9 mouse cellular contexts compared by ENCODE assay signal in the genomic region with DNA sequence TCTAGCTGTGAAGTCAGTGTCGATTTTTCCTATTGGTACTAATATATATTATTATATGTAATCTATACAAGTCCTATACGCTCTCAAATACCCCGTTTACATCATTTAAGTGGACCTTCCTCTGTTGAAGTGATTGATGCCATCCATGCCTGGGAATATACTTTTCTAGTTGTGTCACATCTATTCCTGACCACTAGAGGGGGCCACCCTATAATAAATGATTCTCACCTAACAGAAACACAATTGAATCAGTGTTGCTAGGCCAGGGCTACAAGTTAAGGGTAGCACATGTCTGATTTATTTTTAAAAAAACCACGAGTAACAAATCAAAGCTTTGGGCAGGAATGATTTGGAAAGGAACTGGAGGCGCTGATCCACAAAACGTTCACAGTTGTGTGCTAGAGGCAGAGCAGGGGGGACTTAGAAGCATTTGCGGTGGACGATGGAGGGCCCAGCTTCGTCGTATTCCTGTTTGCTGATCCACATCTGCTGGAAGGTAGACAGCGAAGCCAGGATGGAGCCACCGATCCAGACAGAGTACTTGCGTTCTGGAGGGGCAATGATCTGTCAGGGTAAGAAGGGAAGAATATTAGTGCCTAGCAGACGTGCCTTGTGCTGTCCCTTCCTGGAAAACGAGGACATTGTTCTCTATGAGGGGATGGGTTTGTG. TPM values are rescaled to one million over a fixed set of nuclear protein-coding genes. Genes with fewer than 3 reads are reported as not detected.
DNase-seq lines count a peak whose midpoint lies in the region; ATAC-seq lines count a peak whose summit lies in the region.
"Had no signal": no experiment of that assay in that cellular context is flagged by ENCODE, and none has a peak within 500 bp of the region (broad histone marks: within the 10 kb centered on the region; RNA-seq: fewer than 3 reads in every experiment).

No protein-coding gene starts in this region.

- no peaks in the 10 kb centered on the region for H3K27me3 ChIP-seq in forebrain, embryonic 16.5 days (replicated peaks; ENCODE audit: control insufficient read depth, insufficient read depth, low read length)
- H3K27me3 ChIP-seq: stomach, embryonic 15.5 days had no signal

- ATAC-seq in forebrain, embryonic 16.5 days = peak; percentile 21; the same call in 1 of the 2 replicates

- H3K4me3 ChIP-seq in forebrain, embryonic 16.5 days (replicated peaks; ENCODE audit: low read length) = no peak overlapping the region
- H3K4me3 ChIP-seq: stomach, embryonic 15.5 days had no signal

- no peak overlapping the region for H3K27ac ChIP-seq in forebrain, embryonic 16.5 days (ENCODE audit: low read length)
- H3K27ac ChIP-seq: stomach, embryonic 15.5 days had no signal

- H3K36me3 ChIP-seq in forebrain, embryonic 16.5 days (ENCODE audit: control insufficient read depth, insufficient read depth) = no peaks in the 10 kb centered on the region

- WGBS in forebrain, embryonic 16.5 days = 67% methylated on average over 15 of the region's 15 CpGs

- peak; percentile 40 to 66 for DNase-seq in heart, postnatal 10 days
- DNase-seq in heart, postnatal 36 days = no peak
- DNase-seq in thymus, postnatal 14 days = peak; percentile 56
- no peak for DNase-seq in thymus, postnatal 4 days
- peak; percentile 54 for DNase-seq in retina, postnatal 1 day
- DNase-seq in ovary, postnatal 36 days (ENCODE audit: low spot score) = no peak
- no peak for DNase-seq in frontal cortex, postnatal 14 days (ENCODE audit: low spot score in 2 of 2)

- intact Hi-C loops in heart, postnatal 10 days (cut with DNase I) = loop anchor here (5.0 kb wide), 2 partner anchors 256 to 421 kb away; no protein-coding TSS in a partner anchor
- intact Hi-C loops in heart, postnatal 36 days (cut with DNase I) = loop anchor here (2.0 to 10.0 kb wide), 2 partner anchors 307 to 533 kb away; no protein-coding TSS in a partner anchor

- H3K9ac ChIP-seq in forebrain, embryonic 16.5 days (replicated peaks; ENCODE audit: low read depth, low read length) = no peak overlapping the region
- H3K9ac ChIP-seq: stomach, embryonic 15.5 days had no signal

- H3K9me3 ChIP-seq in forebrain, embryonic 16.5 days (ENCODE audit: control insufficient read depth, low read length) = no peaks in the 10 kb centered on the region
- H3K9me3 ChIP-seq: stomach, embryonic 15.5 days had no signal

- H3K4me2 ChIP-seq in forebrain, embryonic 16.5 days (ENCODE audit: low read length) = no peak overlapping the region
- H3K4me2 ChIP-seq: stomach, embryonic 15.5 days had no signal

- no peaks in the 10 kb centered on the region for H3K4me1 ChIP-seq in forebrain, embryonic 16.5 days (replicated peaks; ENCODE audit: control insufficient read depth, insufficient read depth, low read length)
- H3K4me1 ChIP-seq: stomach, embryonic 15.5 days had no signal

RNA-seq across cellular contexts. Expression of a gene that starts 14.0 kb away (rescaled TPM):
- total RNA-seq in heart, postnatal 10 days (2021) = 100 to 1,000 TPM; 522 to 615 TPM
- 100 to 1,000 TPM; 142 to 147 TPM for total RNA-seq in heart, postnatal 36 days (2021)
- 9.1 and 13.3 TPM in 2 replicates for polyA plus RNA-seq in forebrain, embryonic 16.5 days (2015; fragmentation: Nextera tagmentation; extraction: Ambion mirVana)

RNA-seq across cellular contexts. Expression of a gene that starts 49.1 kb away (rescaled TPM):
- 10 to 100 TPM in 1 of 2 experiments, 1 to 10 TPM in 1; 5.4 to 10.6 TPM for total RNA-seq in heart, postnatal 10 days (2021)
- total RNA-seq in heart, postnatal 36 days (2021) = 10 to 100 TPM; 15.0 to 15.7 TPM
- 0.63 and 1.5 TPM in 2 replicates for polyA plus RNA-seq in forebrain, embryonic 16.5 days (2015; fragmentation: Nextera tagmentation; extraction: Ambion mirVana)

RNA-seq across cellular contexts. Expression of a gene that starts 49.4 kb away (rescaled TPM):
- total RNA-seq in heart, postnatal 10 days (2021) = 1 to 10 TPM; 4.9 to 6.9 TPM
- total RNA-seq in heart, postnatal 36 days (2021) = 1 to 10 TPM; 2.7 to 5.4 TPM
- polyA plus RNA-seq in forebrain, embryonic 16.5 days (2015; fragmentation: Nextera tagmentation; extraction: Ambion mirVana) = 10.0 and 11.7 TPM in 2 replicates

Comparison
In these comparisons a context has a peak if more than half of its experiments do, and no peak if none do; other contexts are left out.
1. DNase-seq: peak in heart, postnatal 10 days (2 of 2), thymus, postnatal 14 days (single experiment) and retina, postnatal 1 day (single experiment); none in heart, postnatal 36 days (0 of 2), thymus, postnatal 4 days (single experiment), ovary, postnatal 36 days (single experiment) and frontal cortex, postnatal 14 days (0 of 2).